Mouse (Mus musculus) brain, embryonic 14.5 days (tissue): ENCODE measurements around the gene Lgr4.

Source experiments
- CTCF ChIP-seq: fragments of 200-500 bp; IDR thresholded peaks from 2 replicates; pipeline ENCODE4 v1.5.1; 2012; ENCODE audit warnings: inconsistent platforms, mild to moderate bottlenecking, moderate library complexity, borderline replicate concordance; ENCODE audit not compliant: insufficient read depth, insufficient read length; ENCODE audit errors: extremely low read depth
- POLR2A ChIP-seq: fragments of 200-500 bp; IDR thresholded peaks from 2 replicates; pipeline ENCODE4 v1.6.1; 2012; ENCODE audit warnings: mild to moderate bottlenecking, inconsistent platforms, borderline replicate concordance; ENCODE audit not compliant: poor library complexity, insufficient read depth, insufficient read length, severe bottlenecking; ENCODE audit errors: extremely low read depth

DNA sequence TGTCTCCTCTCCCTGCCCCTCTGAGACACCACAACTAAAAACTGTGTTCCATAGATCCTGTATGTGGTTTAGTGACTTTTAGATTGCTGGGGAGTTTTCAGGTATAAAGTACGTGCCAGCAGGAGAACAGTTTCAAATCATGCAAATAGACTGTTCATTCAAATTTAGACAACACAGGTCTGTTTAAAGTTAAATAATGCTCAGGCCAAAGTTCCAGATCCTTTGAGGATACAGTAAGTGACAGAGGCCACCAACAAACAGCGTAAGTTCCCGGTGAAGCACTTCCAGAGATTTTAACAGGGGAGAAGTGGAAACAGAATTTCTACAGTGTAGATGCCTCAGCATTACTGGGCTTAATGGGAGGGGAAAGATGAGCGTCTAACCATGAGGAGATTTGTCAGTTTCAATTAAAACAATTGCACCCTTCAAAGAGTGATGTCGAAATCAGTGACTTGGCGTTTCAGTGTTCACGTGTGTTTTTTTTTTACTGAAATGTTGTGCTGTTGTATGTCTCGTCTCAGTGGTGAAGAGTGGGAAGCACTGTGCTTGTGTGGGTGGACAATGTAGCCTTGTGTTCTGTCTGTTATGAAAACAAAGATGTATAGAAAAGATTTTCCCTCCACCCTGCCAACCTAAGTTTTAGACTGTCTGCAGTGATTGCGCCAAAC lies 48.4 kb downstream of the Lgr4 start:
- TF ChIP-seq POLR2A, result no peak
- TF ChIP-seq CTCF, result no peak
